Mouse (Mus musculus): ENCODE results near the gene Slc22a14.

DNA sequence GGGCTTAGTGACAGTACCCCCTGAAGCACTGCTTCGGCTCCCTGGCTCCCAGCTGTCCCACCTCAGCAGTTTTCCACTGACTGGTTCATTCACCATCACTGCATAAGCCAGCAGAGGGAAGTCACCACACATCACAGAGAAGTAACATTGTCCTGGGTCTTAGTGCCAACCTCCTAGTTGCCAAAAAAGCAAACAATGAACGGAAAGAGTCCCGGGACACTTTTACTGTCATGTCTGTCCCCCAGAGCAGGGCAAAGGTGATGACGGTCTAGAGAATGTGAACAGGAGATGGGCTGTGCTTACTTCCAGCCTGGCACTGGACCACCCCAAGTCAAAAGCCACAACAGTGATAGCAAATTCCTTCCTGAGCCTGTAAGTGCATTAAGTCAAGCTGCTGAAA is 126.6 kb downstream of the Slc22a14 start:
- TF ChIP-seq POLR2A (IDR thresholded peaks at IDR 0.05; ENCODE audit: insufficient read depth, low read length): no peak
- no peak for TF ChIP-seq CTCF (IDR thresholded peaks at IDR 0.05; ENCODE audit: low read depth, low read length)
